Mouse (Mus musculus): ENCODE measurements around the gene Fmnl3.

DNA sequence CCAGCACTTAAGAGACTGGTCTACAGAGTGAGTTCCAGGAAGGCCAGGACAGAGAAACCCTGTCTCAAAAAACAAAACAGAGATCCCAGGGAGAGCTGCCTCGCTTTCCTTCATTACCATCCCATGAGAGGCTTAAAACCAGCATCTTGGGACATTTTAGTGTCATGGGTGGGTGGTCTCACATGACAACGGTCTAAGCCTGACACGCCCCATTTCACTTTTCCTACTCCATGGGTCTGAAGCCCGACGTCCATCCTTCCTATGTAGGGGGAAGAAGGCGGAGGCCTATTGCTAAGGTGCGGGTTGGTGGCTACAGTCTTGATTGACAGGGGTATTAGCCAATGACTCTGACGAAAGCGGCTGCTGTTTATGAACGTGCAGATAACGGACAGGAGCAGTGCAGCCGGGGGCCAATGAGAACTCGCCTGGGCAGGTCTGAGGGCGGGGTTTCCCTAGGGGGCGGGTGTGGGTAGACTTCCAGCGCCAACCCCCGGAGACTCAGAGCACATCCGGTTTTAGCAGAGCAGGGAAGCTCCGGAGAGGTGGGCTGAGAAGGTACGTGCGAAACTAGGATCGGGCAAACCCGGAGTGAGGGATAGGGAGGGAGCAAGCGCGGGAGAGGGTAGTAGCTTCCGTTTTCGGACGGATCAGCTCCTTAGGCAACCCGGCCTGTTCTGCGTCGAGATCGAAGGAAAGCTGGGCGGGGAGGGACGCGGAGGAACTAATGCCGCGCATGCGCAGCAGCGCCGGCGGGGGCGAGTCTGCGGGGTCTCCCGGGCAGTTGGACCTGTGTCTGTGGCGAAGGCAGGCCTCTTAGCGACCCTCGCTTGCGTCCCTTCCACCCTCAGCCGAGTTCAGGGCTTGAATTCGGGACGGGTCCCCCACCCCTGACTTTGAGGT lies 22.5 kb upstream of the Fmnl3 start, which contains the start of gene Tmbim6:
- TF ChIP-seq CTCF (IDR thresholded peaks at IDR 0.05 in 2 of 3, conservative IDR thresholded peaks at IDR 0.05 in 1 of 3; ENCODE audit: control insufficient read depth in 1 of 3, insufficient read depth in 1 of 3, low read depth in 2 of 3, low read length in 3 of 3, poor library complexity in 1 of 3, severe bottlenecking in 1 of 3) = no peak
- peak; percentile 98 for TF ChIP-seq ZMIZ1 (IDR thresholded peaks at IDR 0.05; ENCODE audit: low read depth, low read length)
- peak; percentile 97 for TF ChIP-seq TBP (IDR thresholded peaks at IDR 0.05; ENCODE audit: low read depth, low read length)
- no peak; the same call in 1 of the 2 replicates for TF ChIP-seq UBTF (IDR thresholded peaks at IDR 0.05; ENCODE audit: borderline replicate concordance, insufficient read depth, low read depth, low read length)
